13 mouse cellular contexts compared by ENCODE assay signal in the genomic region with DNA sequence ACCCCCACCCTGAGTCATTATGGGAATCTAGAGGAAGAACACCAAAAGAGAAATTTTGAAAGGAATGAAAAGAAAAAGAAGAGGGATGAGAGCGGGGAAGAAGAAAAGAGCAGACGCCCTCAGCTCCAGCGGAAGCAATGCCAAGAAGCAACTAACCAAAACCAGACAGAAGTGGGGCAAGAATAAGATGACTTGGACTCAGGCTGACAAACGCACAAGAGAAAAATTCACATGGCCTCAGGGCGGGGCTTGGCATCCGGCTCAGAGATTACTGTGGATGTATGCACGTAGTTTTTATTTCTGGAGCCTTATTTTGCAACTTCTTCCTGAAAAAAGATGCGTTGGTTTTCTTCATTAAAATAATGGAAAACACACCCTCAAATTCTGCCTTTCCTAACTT. TPM values are rescaled to one million over a fixed set of nuclear protein-coding genes. Genes with fewer than 3 reads are reported as not detected.
DNase-seq lines count a peak whose midpoint lies in the region; ATAC-seq and TF ChIP-seq lines count a peak whose summit lies in the region.
"Had no signal": no experiment of that assay in that cellular context is flagged by ENCODE, and none has a peak within 500 bp of the region (broad histone marks: within the 10 kb centered on the region; RNA-seq: fewer than 3 reads in every experiment).

No protein-coding gene starts in this region.

- H3K79me3 ChIP-seq in C2C12 (ENCODE audit: low read depth), result no peaks in the 10 kb centered on the region

- peak; percentile 20 for DNase-seq in gastrocnemius, postnatal 25 days
- no peak for DNase-seq in gastrocnemius, postnatal 4 days (ENCODE audit: low spot score in 2 of 2)
- DNase-seq in embryonic facial prominence, embryonic 14.5 days (ENCODE audit: low spot score), result peak; percentile 92
- DNase-seq in limb, embryonic 11.5 days (ENCODE audit: low spot score), result no peak
- no peak for DNase-seq in kidney, adult 9 months
- no peak for DNase-seq in adrenal gland, postnatal 36 days
- no peak for DNase-seq in kidney, postnatal 25 days
- DNase-seq: forebrain, postnatal 0 days; right cerebral cortex, postnatal 4 days had no signal

- H3ac ChIP-seq in C2C12 (ENCODE audit: control insufficient read depth, insufficient read length, low read depth), result peak overlapping the region; percentile 15

- peak; percentile 71; the same call in 1 of the 2 replicates for ATAC-seq in embryonic facial prominence, embryonic 14.5 days (ENCODE audit: low read depth)
- ATAC-seq in limb, embryonic 11.5 days (ENCODE audit: insufficient number of reproducible peaks, low FRiP score, low TSS enrichment, low read depth), result no peak
- ATAC-seq: forebrain, postnatal 0 days; hindbrain, embryonic 16.5 days; midbrain, embryonic 13.5 days had no signal

- no peak for TF ChIP-seq CTCF in C2C12 (IDR thresholded peaks at IDR 0.05; ENCODE audit: control insufficient read depth, insufficient read depth, insufficient read length)

- no peak overlapping the region for H3K4me3 ChIP-seq in C2C12 (ENCODE audit: insufficient read depth, poor library complexity, severe bottlenecking)
- 0 out of 2 replicates have a peak overlapping the region, but pooled peaks have one; percentile 4 for H3K4me3 ChIP-seq in embryonic facial prominence, embryonic 14.5 days (ENCODE audit: low read depth, low read length)
- H3K4me3 ChIP-seq in limb, embryonic 11.5 days (ENCODE audit: low read depth, low read length), result no peak overlapping the region
- H3K4me3 ChIP-seq: midbrain, embryonic 13.5 days; neural tube, embryonic 15.5 days had no signal

- H3K9me3 ChIP-seq in embryonic facial prominence, embryonic 14.5 days (ENCODE audit: control insufficient read depth, low read length), result no peaks in the 10 kb centered on the region
- no peaks in the 10 kb centered on the region for H3K9me3 ChIP-seq in limb, embryonic 11.5 days (ENCODE audit: control insufficient read depth, low read length)
- H3K9me3 ChIP-seq: midbrain, embryonic 13.5 days; neural tube, embryonic 15.5 days had no signal

- no peaks in the 10 kb centered on the region for H3K27me3 ChIP-seq in C2C12 (ENCODE audit: control insufficient read depth, insufficient read depth, insufficient read length)
- H3K27me3 ChIP-seq in embryonic facial prominence, embryonic 14.5 days (replicated peaks; ENCODE audit: control insufficient read depth, insufficient read depth, low read length), result no peaks in the 10 kb centered on the region
- H3K27me3 ChIP-seq in limb, embryonic 11.5 days (ENCODE audit: control insufficient read depth, insufficient read depth, low read length), result no peaks in the 10 kb centered on the region
- H3K27me3 ChIP-seq: midbrain, embryonic 13.5 days; neural tube, embryonic 15.5 days had no signal

- H3K4me2 ChIP-seq in embryonic facial prominence, embryonic 14.5 days (ENCODE audit: low read depth, low read length), result peak overlapping the region; percentile 44
- no peak overlapping the region for H3K4me2 ChIP-seq in limb, embryonic 11.5 days (ENCODE audit: low read depth, severe bottlenecking)
- H3K4me2 ChIP-seq: midbrain, embryonic 13.5 days; neural tube, embryonic 15.5 days had no signal

- H3K27ac ChIP-seq in embryonic facial prominence, embryonic 14.5 days (replicated peaks; ENCODE audit: low read depth, low read length), result peak overlapping the region; percentile 90
- H3K27ac ChIP-seq in limb, embryonic 11.5 days (replicated peaks; ENCODE audit: low read depth, low read length), result peak overlapping the region; percentile 55; the same call in 1 of the 2 replicates
- H3K27ac ChIP-seq: midbrain, embryonic 13.5 days; neural tube, embryonic 15.5 days had no signal

- H3K79me2 ChIP-seq in C2C12 (ENCODE audit: control insufficient read depth, insufficient read depth), result no peaks in the 10 kb centered on the region

- no peaks in the 10 kb centered on the region for H3K36me3 ChIP-seq in C2C12 (ENCODE audit: control insufficient read depth, insufficient read depth)
- no peaks in the 10 kb centered on the region for H3K36me3 ChIP-seq in embryonic facial prominence, embryonic 14.5 days (ENCODE audit: control insufficient read depth, insufficient read depth, low read length)
- no peaks in the 10 kb centered on the region for H3K36me3 ChIP-seq in limb, embryonic 11.5 days (ENCODE audit: control insufficient read depth, insufficient read depth, low read length)
- H3K36me3 ChIP-seq: midbrain, embryonic 13.5 days; neural tube, embryonic 15.5 days had no signal

- 32% methylated on average over 8 of the region's 8 CpGs for WGBS in embryonic facial prominence, embryonic 14.5 days
- 32% methylated on average over 8 of the region's 8 CpGs for WGBS in limb, embryonic 11.5 days

- peaks cover 29% of the 10 kb centered on the region for H3K4me1 ChIP-seq in embryonic facial prominence, embryonic 14.5 days (ENCODE audit: control insufficient read depth, insufficient read depth, low read length)
- H3K4me1 ChIP-seq in limb, embryonic 11.5 days (ENCODE audit: control insufficient read depth, insufficient read depth, low read length), result peaks cover 19% of the 10 kb centered on the region
- H3K4me1 ChIP-seq: midbrain, embryonic 13.5 days had no signal

- H3K9ac ChIP-seq in embryonic facial prominence, embryonic 14.5 days (ENCODE audit: low read depth, low read length), result peak overlapping the region; percentile 28; the same call in 1 of the 2 replicates
- H3K9ac ChIP-seq in limb, embryonic 11.5 days (ENCODE audit: low read length), result no peak overlapping the region
- H3K9ac ChIP-seq: forebrain, postnatal 0 days; midbrain, embryonic 13.5 days; neural tube, embryonic 15.5 days had no signal

TF ChIP-seq in C2C12, 6 proteins besides CTCF, POLR2A, EP300 and RAD21:
- TF ChIP-seq MAX (IDR thresholded peaks at IDR 0.05) (no peak), CEBPB (IDR thresholded peaks at IDR 0.05; ENCODE audit: low read depth) (no peak), MYOD1 (IDR thresholded peaks at IDR 0.05; ENCODE audit: control insufficient read depth, insufficient read length, low read depth) (no peak), FOSL1 (IDR thresholded peaks at IDR 0.05; ENCODE audit: insufficient read depth, low read length, poor library complexity, severe bottlenecking) (no peak)
TF ChIP-seq in C2C12: peak in this region for 0.

RNA-seq across cellular contexts. Expression of a gene that starts 41.3 kb away (rescaled TPM):
- 1 to 10 TPM; 1.8 to 2.4 TPM for total RNA-seq in gastrocnemius, postnatal 25 days (2021)
- total RNA-seq in gastrocnemius, postnatal 4 days (2021), result 1 to 10 TPM; 8.1 to 8.2 TPM
- polyA plus RNA-seq in C2C12 (2012; fragmentation: generic; extraction: Trizol), result 3.7 TPM
- 25.7 and 28.5 TPM in 2 replicates for polyA plus RNA-seq in embryonic facial prominence, embryonic 14.5 days (2014; fragmentation: Nextera tagmentation; extraction: Ambion mirVana)
- polyA plus RNA-seq in limb, embryonic 11.5 days (2014; fragmentation: Nextera tagmentation; extraction: Ambion mirVana), result 33.7 and 36.7 TPM in 2 replicates
- 10 to 100 TPM; 10.3 to 13.7 TPM for total RNA-seq in adrenal gland, postnatal 36 days (2021)

RNA-seq across cellular contexts. Expression of a gene that starts 48.7 kb away (rescaled TPM):
- total RNA-seq in gastrocnemius, postnatal 25 days (2021), result 10 to 100 TPM; 35.5 to 43.2 TPM
- total RNA-seq in gastrocnemius, postnatal 4 days (2021), result 10 to 100 TPM; 92.7 to 95.0 TPM
- 5.1 TPM for polyA plus RNA-seq in C2C12 (2012; fragmentation: generic; extraction: Trizol)
- 100 and 105 TPM in 2 replicates for polyA plus RNA-seq in embryonic facial prominence, embryonic 14.5 days (2014; fragmentation: Nextera tagmentation; extraction: Ambion mirVana)
- polyA plus RNA-seq in limb, embryonic 11.5 days (2014; fragmentation: Nextera tagmentation; extraction: Ambion mirVana), result 193 and 199 TPM in 2 replicates
- total RNA-seq in adrenal gland, postnatal 36 days (2021), result 1 to 10 TPM; 9.5 to 9.8 TPM

Comparison
In these comparisons a context has a peak if more than half of its experiments do, and no peak if none do; other contexts are left out.
1. DNase-seq: peak in gastrocnemius, postnatal 25 days (single experiment) and embryonic facial prominence, embryonic 14.5 days (single experiment); none in gastrocnemius, postnatal 4 days (0 of 2), limb, embryonic 11.5 days (single experiment), kidney, adult 9 months (single experiment), adrenal gland, postnatal 36 days (0 of 2) and kidney, postnatal 25 days (0 of 2).